Mouse (Mus musculus): ENCODE results near the gene Eif4ebp2.

- TF ChIP-seq CTCF (IDR thresholded peaks at IDR 0.05; ENCODE audit: borderline replicate concordance, control insufficient read depth, extremely low read depth, insufficient read depth, low read length, poor library complexity) (no peak), POLR2A (IDR thresholded peaks at IDR 0.05; ENCODE audit: control insufficient read depth, extremely low read depth, insufficient read depth, low read length, poor library complexity) (no peak)
These were observed 73.0 kb downstream of the Eif4ebp2 start for GRCm38 (mm10) chr10:61379340-61380040.
